Mouse (Mus musculus): Measurements from ENCODE around the gene Kdsr. TPM values are rescaled to one million over a fixed set of nuclear protein-coding genes. Genes with fewer than 3 reads are reported as not detected.
"Not testable (repeated sequence)": the region's sequence is repeated elsewhere in the genome, so short reads cannot be mapped to it uniquely, and the experiment has no call there.

The Kdsr gene
- polyA plus RNA-seq, 1 experiment = 29.3 TPM

- DNase-seq (ENCODE audit: low read depth) = no peak
Measured at GRCm38 (mm10) chr1:106739810-106740209, 19.7 kb downstream of the Kdsr start.

DNA sequence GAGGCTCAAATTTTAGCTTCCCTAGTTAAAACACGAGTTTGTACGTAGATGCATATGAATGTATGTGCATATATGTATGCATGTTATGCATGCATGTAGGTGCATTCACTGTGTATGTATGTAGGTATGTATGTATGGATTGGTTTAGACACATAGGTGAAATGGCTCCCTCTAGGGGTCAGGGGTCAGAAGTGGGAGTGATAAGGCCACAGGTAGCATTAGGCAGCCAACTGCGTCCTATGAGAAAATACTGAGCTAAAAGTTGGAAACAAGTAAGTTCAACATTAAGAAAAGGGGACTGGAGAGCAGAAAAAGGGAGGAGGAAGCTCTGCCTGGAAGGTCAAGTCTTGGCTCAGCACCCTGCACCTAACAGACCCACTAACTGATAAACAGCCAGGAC lies 21.4 kb downstream of the Kdsr start:
- DNase-seq (ENCODE audit: low read depth) = no peak

DNA sequence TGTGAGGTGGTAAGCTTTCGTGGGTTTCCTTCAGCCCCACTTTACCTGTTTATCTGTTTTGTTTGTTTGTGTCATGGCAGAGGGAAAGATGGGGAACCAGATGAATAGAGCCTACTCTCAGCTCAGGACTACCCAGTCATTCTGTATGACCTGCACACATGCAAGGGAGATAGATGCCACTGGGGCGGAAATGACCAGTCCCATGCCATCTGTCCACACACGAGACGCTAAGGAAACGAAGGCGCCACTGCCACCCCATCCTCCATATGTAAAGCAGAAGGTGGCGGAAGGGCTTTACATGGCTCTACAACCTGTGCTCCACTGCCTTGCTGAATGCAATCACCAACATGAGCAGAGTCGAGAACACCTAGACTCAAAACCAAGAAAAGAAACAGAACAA lies 23.3 kb downstream of the Kdsr start:
- no peak for DNase-seq (ENCODE audit: low read depth)

- no peak for DNase-seq (ENCODE audit: low read depth)
Measured at GRCm38 (mm10) chr1:106735586-106735985, 23.9 kb downstream of the Kdsr start.

DNA sequence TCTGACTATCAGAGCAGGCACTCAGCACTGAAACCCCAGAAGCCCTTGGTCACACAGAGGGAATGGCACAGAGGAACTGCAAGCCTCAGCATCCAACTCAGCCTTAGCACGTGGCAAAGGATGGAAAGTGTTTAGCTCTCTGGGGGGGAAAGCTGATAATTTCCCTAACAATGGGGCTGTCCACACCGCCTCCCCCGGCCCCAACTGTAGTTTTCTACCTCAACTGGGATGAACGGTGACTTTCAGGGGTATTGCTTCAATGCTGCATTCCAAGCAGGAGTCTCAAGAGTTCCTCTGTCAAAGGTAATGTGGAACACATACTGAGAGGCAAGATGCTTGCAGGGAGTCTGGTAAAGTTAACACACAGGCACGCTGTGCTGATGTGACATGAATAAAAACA lies 37.5 kb downstream of the Kdsr start:
- DNase-seq (ENCODE audit: low read depth) = no peak

GRCm38 (mm10) chr1:106717736-106718135 lies 41.8 kb downstream of the Kdsr start:
- DNase-seq (ENCODE audit: low read depth) = not testable (repeated sequence)

DNA sequence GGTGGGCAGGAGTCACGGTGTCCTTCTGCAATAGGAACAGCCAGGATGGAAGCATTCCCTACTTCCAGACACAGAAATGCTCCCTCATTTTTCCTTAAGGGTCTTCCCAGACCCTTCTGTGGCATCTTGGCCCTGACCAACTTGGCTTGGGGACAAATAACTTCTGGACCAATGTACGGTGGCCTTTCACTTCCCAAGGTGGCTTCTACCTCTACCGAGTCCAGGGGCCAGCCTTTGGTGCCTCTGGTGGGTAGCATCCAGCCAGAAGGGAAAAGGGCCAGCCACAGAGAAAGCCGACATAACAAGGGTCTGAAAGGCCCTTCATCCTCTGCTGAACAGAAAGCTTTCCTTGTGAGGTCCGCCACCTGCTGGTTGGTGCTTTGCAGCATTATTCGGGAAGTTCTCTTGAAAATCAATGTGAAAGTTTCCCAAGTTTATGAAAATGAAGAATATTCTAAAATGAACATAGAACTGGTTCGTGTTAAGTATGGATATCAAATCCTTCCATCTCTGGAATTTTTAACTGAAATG lies 42.4 kb downstream of the Kdsr start:
- no peak for DNase-seq (ENCODE audit: low read depth)

DNA sequence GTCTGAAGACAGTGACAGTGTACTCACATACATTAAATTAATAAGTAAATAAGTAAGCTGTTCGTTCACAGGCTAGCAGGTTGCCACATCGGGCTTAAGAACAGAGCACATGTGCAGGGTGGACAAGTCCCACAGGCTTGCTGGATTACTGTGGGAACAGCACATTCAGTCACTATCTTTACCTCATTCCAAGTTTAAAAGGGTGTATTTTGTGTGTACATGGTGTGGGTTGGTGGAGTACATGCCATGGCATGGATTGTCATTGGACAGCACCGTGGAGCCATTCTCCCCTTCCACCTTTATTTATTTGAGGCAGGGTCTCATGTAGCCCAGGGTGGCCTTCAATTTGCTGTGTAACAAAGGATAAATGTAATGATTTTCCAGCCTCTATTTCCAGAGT lies 43.4 kb downstream of the Kdsr start:
- DNase-seq (ENCODE audit: low read depth) = no peak

GRCm38 (mm10) chr1:106715111-106716083 lies 44.1 kb downstream of the Kdsr start:
- no peak for DNase-seq (ENCODE audit: low read depth)

- DNase-seq (ENCODE audit: low read depth) = no peak
Measured at GRCm38 (mm10) chr1:106714530-106714981, 45.0 kb downstream of the Kdsr start.

DNA sequence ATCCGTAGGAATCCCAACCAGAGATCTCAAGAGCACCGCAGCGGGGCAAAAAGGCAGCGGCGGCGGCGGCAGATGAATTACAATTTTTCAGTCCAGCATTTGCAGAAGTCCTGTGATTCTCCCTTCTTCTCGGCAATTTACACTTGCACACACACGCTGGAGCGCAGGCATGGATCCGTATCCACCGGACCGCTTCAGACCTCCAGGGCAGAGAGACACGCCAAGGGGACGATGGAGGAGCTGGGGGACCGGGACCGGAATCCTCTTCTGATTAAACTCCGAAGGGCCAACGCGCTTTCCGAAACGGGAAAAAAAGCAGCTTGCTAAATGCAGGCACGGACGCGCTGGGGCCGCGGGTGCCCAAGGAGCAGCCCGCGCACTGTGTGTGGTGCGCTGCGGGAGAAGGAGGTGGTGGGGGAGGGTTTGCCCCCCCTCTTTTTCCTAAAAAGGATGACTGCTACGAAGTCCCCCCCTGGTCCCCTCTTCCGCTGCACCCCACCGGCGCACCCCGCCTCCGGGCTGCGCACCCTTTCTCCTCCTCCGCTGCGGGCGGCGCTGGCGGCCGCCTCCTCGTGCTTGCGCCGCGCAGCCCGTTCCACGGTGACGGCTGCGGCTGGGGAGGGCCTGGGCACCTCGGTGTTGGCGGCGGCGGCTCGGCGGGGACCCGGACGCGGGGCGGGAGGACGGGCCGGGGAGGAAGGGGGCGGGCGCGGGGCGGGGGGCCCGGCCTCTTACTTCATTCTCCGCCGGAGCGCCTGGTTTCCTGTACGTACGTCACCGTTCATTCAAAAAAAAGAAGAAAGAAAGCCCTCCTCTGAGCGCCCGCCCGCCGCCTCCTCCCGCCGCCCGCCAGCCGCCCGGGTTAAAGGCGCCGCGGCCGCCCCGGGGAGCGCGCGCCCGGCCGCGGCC lies 45.7 kb downstream of the Kdsr start, which contains the start of gene Bcl2:
Bcl2 (minus strand) TSS at position 654 of the 909 bp plus-strand sequence.
- no peak for DNase-seq (ENCODE audit: low read depth)

- DNase-seq (ENCODE audit: low read depth) = no peak
Measured at GRCm38 (mm10) chr1:106712330-106712729, 47.2 kb downstream of the Kdsr start.

- DNase-seq (ENCODE audit: low read depth) = no peak
Measured at GRCm38 (mm10) chr1:106711356-106712125, 48.0 kb downstream of the Kdsr start.

GRCm38 (mm10) chr1:106710202-106710601 lies 49.3 kb downstream of the Kdsr start:
- no peak for DNase-seq (ENCODE audit: low read depth)

- no peak for DNase-seq (ENCODE audit: low read depth)
Measured at GRCm38 (mm10) chr1:106707036-106707880, 52.3 kb downstream of the Kdsr start.

GRCm38 (mm10) chr1:106703183-106703582 lies 56.3 kb downstream of the Kdsr start:
- no peak for DNase-seq (ENCODE audit: low read depth)

DNA sequence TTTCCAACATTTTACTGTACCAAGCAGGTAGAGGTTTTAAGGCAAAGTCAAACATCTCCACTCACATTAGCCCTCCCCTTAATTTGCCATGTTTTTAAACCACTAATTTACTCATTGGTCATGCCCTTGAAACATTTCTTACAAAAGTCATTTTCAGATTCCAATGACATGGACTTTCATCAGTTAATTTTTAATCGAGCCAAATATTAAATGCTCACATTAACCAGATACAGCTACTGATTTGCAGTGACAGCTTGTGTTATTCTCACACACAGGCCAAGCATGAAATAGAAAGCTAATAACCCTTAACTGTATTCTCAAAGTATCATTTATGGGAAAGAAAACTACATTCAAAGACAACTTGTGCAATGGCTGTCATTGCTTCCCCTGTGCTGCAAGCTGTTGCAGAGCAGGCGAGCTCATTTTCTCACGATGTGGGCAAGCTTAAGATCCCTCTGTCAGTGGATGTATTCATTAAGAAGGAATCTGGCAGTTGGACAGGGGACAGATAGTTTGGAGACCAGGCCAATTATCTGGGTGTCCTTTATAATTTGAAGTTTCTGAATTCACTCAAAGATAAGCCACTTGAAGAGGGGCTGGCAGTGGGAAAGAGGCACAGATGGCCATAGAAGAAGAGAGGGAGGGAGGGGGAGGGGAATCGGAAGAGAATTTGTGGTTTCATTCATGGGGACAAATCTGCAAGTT lies 56.9 kb downstream of the Kdsr start:
- DNase-seq (ENCODE audit: low read depth) = no peak

GRCm38 (mm10) chr1:106700520-106701114 lies 58.9 kb downstream of the Kdsr start:
- no peak for DNase-seq (ENCODE audit: low read depth)

DNA sequence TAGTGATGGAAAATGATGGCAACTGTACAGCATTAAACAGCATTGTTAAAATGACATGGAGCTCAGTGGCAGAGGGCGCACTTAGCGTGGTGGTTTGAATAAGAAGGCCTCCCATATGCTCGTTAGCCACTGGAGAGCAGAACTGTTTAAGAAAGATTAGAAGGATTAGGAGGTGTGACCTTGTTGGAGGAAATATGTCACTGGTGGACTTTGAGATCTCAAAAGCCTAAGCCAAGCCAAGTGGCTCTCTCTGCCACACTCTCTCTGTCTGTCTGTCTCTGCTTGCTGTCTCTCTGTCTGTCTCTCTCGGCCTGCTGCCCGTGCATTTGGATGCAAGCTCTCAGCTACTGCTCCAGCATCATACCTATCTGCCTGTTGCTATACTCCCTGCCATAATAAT lies 63.1 kb downstream of the Kdsr start:
- no peak for DNase-seq (ENCODE audit: low read depth)

Measured in gonadal fat pad, adult 2 months (tissue).